9 mouse cellular contexts compared by ENCODE assay signal in the genomic region with DNA sequence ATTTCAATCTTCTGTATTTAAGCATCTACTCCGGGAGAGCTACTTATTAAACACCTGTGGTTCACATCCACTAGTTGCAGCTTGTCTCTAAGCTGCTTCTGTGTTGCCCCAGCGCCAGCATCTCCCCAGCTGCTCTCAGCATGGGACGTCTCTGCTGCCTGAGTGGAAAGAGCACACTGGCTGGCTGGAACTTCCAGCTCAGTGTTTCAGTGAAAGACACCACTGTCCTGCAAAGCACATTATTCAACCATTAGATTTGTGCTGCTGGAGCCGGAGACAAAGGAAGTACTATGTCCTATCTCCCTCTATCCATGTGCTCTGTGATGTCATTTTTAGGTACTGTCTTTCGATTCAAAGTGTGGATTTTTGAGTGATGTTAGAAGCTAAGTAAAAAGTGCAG.
DNase-seq lines count a peak whose midpoint lies in the region.
"Had no signal": no experiment of that assay in that cellular context is flagged by ENCODE, and none has a peak within 500 bp of the region (broad histone marks: within the 10 kb centered on the region; RNA-seq: fewer than 3 reads in every experiment).

No protein-coding gene starts in this region.

- peak; percentile 28 for DNase-seq in layer of hippocampus, adult 11-12 months (ENCODE audit: low spot score)
- no peak for DNase-seq in layer of hippocampus, adult 9-10 months (ENCODE audit: low spot score)
- peak; percentile 7 to 23 for DNase-seq in frontal cortex, postnatal 14 days (ENCODE audit: low spot score in 2 of 2)
- DNase-seq in left cerebral cortex, postnatal 25 days (ENCODE audit: low spot score in 2 of 2): peak; percentile 8 to 16
- DNase-seq in right cerebral cortex, postnatal 4 days: peak; percentile 8
- DNase-seq in adrenal gland, adult 2 months: no peak
- DNase-seq in adrenal gland, postnatal 4 days (ENCODE audit: low spot score in 2 of 2): no peak
- DNase-seq in adrenal gland, postnatal 14 days: no peak
- DNase-seq: heart, postnatal 4 days had no signal

- intact Hi-C loops in left cerebral cortex, postnatal 25 days (cut with DNase I): no loop called here

Comparison
In these comparisons a context has a peak if more than half of its experiments do, and no peak if none do; other contexts are left out.
1. DNase-seq: peak in layer of hippocampus, adult 11-12 months (single experiment), frontal cortex, postnatal 14 days (2 of 2), left cerebral cortex, postnatal 25 days (2 of 2) and right cerebral cortex, postnatal 4 days (single experiment); none in layer of hippocampus, adult 9-10 months (single experiment), adrenal gland, adult 2 months (single experiment), adrenal gland, postnatal 4 days (0 of 2) and adrenal gland, postnatal 14 days (single experiment).